Mouse (Mus musculus) natural killer cell, adult 2 months (primary cell): ENCODE data around the gene 1700017N19Rik.
"Not testable (repeated sequence)": the region's sequence is repeated elsewhere in the genome, so short reads cannot be mapped to it uniquely, and the experiment has no call there.

ENCODE experiments used
- DNase-seq, 2 experiments: peaks; one replicate each; pipeline ENCODE4 v3.0.0; 2022; ENCODE audit warnings: low spot score in 2 of 2

1700017N19Rik gene

GRCm38 (mm10) chr10:100590323-100590722 is at the start of gene 1700017N19Rik, which contains the start of gene 4930430F08Rik:
Gene 1700017N19Rik (plus strand): TSS chr10:100590484.
Gene 4930430F08Rik (minus strand): TSS chr10:100590423.
- DNase-seq, result no peak

GRCm38 (mm10) chr10:100556566-100557175 is 33.6 kb upstream of the 1700017N19Rik start:
- DNase-seq, result no peak

GRCm38 (mm10) chr10:100560194-100560883 is 29.9 kb upstream of the 1700017N19Rik start:
- DNase-seq, result not testable (repeated sequence)

GRCm38 (mm10) chr10:100564112-100564511 is 26.2 kb upstream of the 1700017N19Rik start:
- no peak for DNase-seq

- DNase-seq, result no peak
Observed at GRCm38 (mm10) chr10:100571707-100572106, 18.6 kb upstream of the 1700017N19Rik start.

- no peak for DNase-seq
Observed at GRCm38 (mm10) chr10:100574505-100575149, 15.7 kb upstream of the 1700017N19Rik start.

GRCm38 (mm10) chr10:100575294-100575693 is 15.0 kb upstream of the 1700017N19Rik start:
- no peak for DNase-seq

GRCm38 (mm10) chr10:100584178-100584577 is 6.1 kb upstream of the 1700017N19Rik start:
- no peak for DNase-seq

- no peak for DNase-seq
Observed at GRCm38 (mm10) chr10:100588524-100588923, 1.8 kb upstream of the 1700017N19Rik start.

GRCm38 (mm10) chr10:100588932-100589388 is 1.3 kb upstream of the 1700017N19Rik start:
- DNase-seq, result peak; percentile 76 to 79

- DNase-seq, result no peak
Observed at GRCm38 (mm10) chr10:100598339-100598738, 8.1 kb downstream of the 1700017N19Rik start.

- DNase-seq, result no peak
Observed at GRCm38 (mm10) chr10:100603511-100603910, 13.2 kb downstream of the 1700017N19Rik start.

- DNase-seq, result no peak
Observed at GRCm38 (mm10) chr10:100604254-100604653, 14.0 kb downstream of the 1700017N19Rik start.

- no peak for DNase-seq
Observed at GRCm38 (mm10) chr10:100617233-100617903, 27.1 kb downstream of the 1700017N19Rik start.

GRCm38 (mm10) chr10:100619474-100619873 is 29.2 kb downstream of the 1700017N19Rik start:
- no peak for DNase-seq

GRCm38 (mm10) chr10:100620040-100620439 is 29.8 kb downstream of the 1700017N19Rik start:
- DNase-seq, result no peak

- DNase-seq, result no peak
Observed at GRCm38 (mm10) chr10:100622494-100622893, 32.2 kb downstream of the 1700017N19Rik start.

GRCm38 (mm10) chr10:100629762-100630438 is 39.6 kb downstream of the 1700017N19Rik start:
- DNase-seq, result peak in 1 of 2 experiments; percentile 24

GRCm38 (mm10) chr10:100642887-100643286 is 52.6 kb downstream of the 1700017N19Rik start:
- DNase-seq, result no peak

- no peak for DNase-seq
Observed at GRCm38 (mm10) chr10:100645331-100645935, 55.1 kb downstream of the 1700017N19Rik start.

GRCm38 (mm10) chr10:100654183-100654582 is 63.9 kb downstream of the 1700017N19Rik start:
- no peak for DNase-seq
